Mouse (Mus musculus) hindbrain, embryonic 16.5 days (tissue): ENCODE data around the gene Thada. TPM values are rescaled to one million over a fixed set of nuclear protein-coding genes. Genes with fewer than 3 reads are reported as not detected.
"Not testable (repeated sequence)": the region's sequence is repeated elsewhere in the genome, so short reads cannot be mapped to it uniquely, and the experiment has no call there.

Source experiments
- ATAC-seq: fragments of 200-750 bp; cut with Nextera tagmentation; 2 replicates; pipeline ENCODE4 v1.8.0; 2017; ENCODE audit warnings: moderate TSS enrichment, moderate library complexity
- H3K27ac ChIP-seq: fragments of 300-500 bp; sonication (generic); 2 replicates; pipeline ENCODE4 v1.5.1; 2014; ENCODE audit warnings: low read depth, mild to moderate bottlenecking, control low read depth, low read length, moderate library complexity
- H3K27me3 ChIP-seq: fragments of 300-500 bp; sonication (generic); replicated peaks from 2 replicates; pipeline ENCODE4 v1.6.1; 2014; ENCODE audit warnings: low read length; ENCODE audit not compliant: control insufficient read depth, insufficient read depth
- H3K36me3 ChIP-seq: fragments of 300-500 bp; sonication (generic); 2 replicates; pipeline ENCODE4 v1.6.1; 2014; ENCODE audit warnings: mild to moderate bottlenecking, low read length, moderate library complexity, mixed read lengths; ENCODE audit not compliant: control insufficient read depth, insufficient read depth
- H3K4me1 ChIP-seq: fragments of 300-500 bp; sonication (generic); 2 replicates; pipeline ENCODE4 v1.6.1; 2014; ENCODE audit warnings: low read depth, low read length; ENCODE audit not compliant: control insufficient read depth, insufficient read depth
- H3K4me2 ChIP-seq: fragments of 300-500 bp; sonication (generic); 2 replicates; pipeline ENCODE4 v1.6.1; 2014; ENCODE audit warnings: mild to moderate bottlenecking, low read length, control low read depth, moderate library complexity
- H3K4me3 ChIP-seq: fragments of 300-500 bp; sonication (generic); 2 replicates; pipeline ENCODE4 v1.5.1; 2014; ENCODE audit warnings: mild to moderate bottlenecking, low read length, control low read depth, moderate library complexity
- H3K9ac ChIP-seq: fragments of 300-500 bp; sonication (generic); 2 replicates; pipeline ENCODE4 v1.6.1; 2014; ENCODE audit warnings: low read depth, mild to moderate bottlenecking, control low read depth, low read length, moderate library complexity
- H3K9me3 ChIP-seq: fragments of 300-500 bp; sonication (generic); 2 replicates; pipeline ENCODE4 v1.6.1; 2014; ENCODE audit warnings: mild to moderate bottlenecking, low read length, moderate library complexity; ENCODE audit not compliant: control insufficient read depth
- WGBS: fragments of 180-500 bp; shearing (Covaris S2); extraction: QIAGEN DNeasy Blood & Tissue Kit; methylation state at CpG from one replicate; pipeline ENCODE4 v1.1.7; 2014; 5-methylcytosine and 5-hydroxymethylcytosine counted together
- polyA plus RNA-seq: library from polyadenylated mRNA; unstranded; fragments of >200 nt; fragmentation: Nextera tagmentation; extraction: Ambion mirVana; gene quantifications from 2 replicates; pipeline ENCODE4 v1.2.1, GENCODE M21; 2015

Gene Thada
- polyA plus RNA-seq, 1 experiment from 2014 or later = 5.1 TPM

GRCm38 (mm10) chr17:84239679-84240292 is 226.2 kb downstream of the Thada start:
- no peak overlapping the region for H3K4me2 ChIP-seq
- H3K4me3 ChIP-seq = no peak overlapping the region
- H3K27me3 ChIP-seq = no peaks in the 10 kb centered on the region
- 89% methylated on average over 2 of the region's 2 CpGs for WGBS
- H3K9me3 ChIP-seq = no peaks in the 10 kb centered on the region
- H3K4me1 ChIP-seq = no peaks in the 10 kb centered on the region
- no peak for ATAC-seq
- no peak overlapping the region for H3K9ac ChIP-seq
- no peak overlapping the region for H3K27ac ChIP-seq
- no peaks in the 10 kb centered on the region for H3K36me3 ChIP-seq

GRCm38 (mm10) chr17:84238174-84238573 is 227.8 kb downstream of the Thada start:
- no peak overlapping the region for H3K4me3 ChIP-seq
- no peak overlapping the region for H3K9ac ChIP-seq
- H3K9me3 ChIP-seq = no peaks in the 10 kb centered on the region
- no peak overlapping the region for H3K4me2 ChIP-seq
- no peaks in the 10 kb centered on the region for H3K27me3 ChIP-seq
- H3K4me1 ChIP-seq = no peaks in the 10 kb centered on the region
- no peak overlapping the region for H3K27ac ChIP-seq
- ATAC-seq = no peak
- WGBS = 94% methylated on average over 1 of the region's 1 CpGs
- no peaks in the 10 kb centered on the region for H3K36me3 ChIP-seq

GRCm38 (mm10) chr17:84236781-84237557 is 229.0 kb downstream of the Thada start:
- no peaks in the 10 kb centered on the region for H3K4me1 ChIP-seq
- H3K4me3 ChIP-seq = no peak overlapping the region
- 88% methylated on average over 7 of the region's 7 CpGs for WGBS
- H3K27me3 ChIP-seq = no peaks in the 10 kb centered on the region
- no peak for ATAC-seq
- no peaks in the 10 kb centered on the region for H3K9me3 ChIP-seq
- H3K27ac ChIP-seq = no peak overlapping the region
- H3K36me3 ChIP-seq = no peaks in the 10 kb centered on the region
- no peak overlapping the region for H3K9ac ChIP-seq
- H3K4me2 ChIP-seq = no peak overlapping the region

- H3K27me3 ChIP-seq = no peaks in the 10 kb centered on the region
- no peak for ATAC-seq
- H3K4me1 ChIP-seq = no peaks in the 10 kb centered on the region
- no peaks in the 10 kb centered on the region for H3K36me3 ChIP-seq
- H3K4me3 ChIP-seq = no peak overlapping the region
- H3K9me3 ChIP-seq = no peaks in the 10 kb centered on the region
- no peak overlapping the region for H3K27ac ChIP-seq
- no peak overlapping the region for H3K9ac ChIP-seq
- H3K4me2 ChIP-seq = no peak overlapping the region
- 89% methylated on average over 4 of the region's 4 CpGs for WGBS
Measured at GRCm38 (mm10) chr17:84235399-84235928, 230.5 kb downstream of the Thada start.

GRCm38 (mm10) chr17:84234785-84235184 is 231.2 kb downstream of the Thada start:
- H3K4me2 ChIP-seq, H3K36me3 ChIP-seq, H3K27me3 ChIP-seq, H3K9ac ChIP-seq, H3K9me3 ChIP-seq, H3K4me3 ChIP-seq, ATAC-seq, H3K4me1 ChIP-seq, H3K27ac ChIP-seq: not testable (repeated sequence)
- no CpG with 5 or more reads among the region's 4 CpGs for WGBS

- no peak overlapping the region for H3K9ac ChIP-seq
- H3K9me3 ChIP-seq = no peaks in the 10 kb centered on the region
- no peak overlapping the region for H3K27ac ChIP-seq
- peaks cover under 1% of the 10 kb centered on the region; the same call in 1 of the 2 replicates for H3K36me3 ChIP-seq
- no peaks in the 10 kb centered on the region for H3K4me1 ChIP-seq
- ATAC-seq = no peak
- H3K4me3 ChIP-seq = no peak overlapping the region
- H3K27me3 ChIP-seq = no peaks in the 10 kb centered on the region
- WGBS = 95% methylated on average over 2 of the region's 2 CpGs
- no peak overlapping the region for H3K4me2 ChIP-seq
Measured at GRCm38 (mm10) chr17:84233758-84234157, 232.2 kb downstream of the Thada start.

- Histone ChIP-seq H3K27ac (no peak overlapping the region), H3K27me3 (no peaks in the 10 kb centered on the region), H3K36me3 (peaks cover 2% of the 10 kb centered on the region; the same call in 1 of the 2 replicates), H3K4me1 (no peaks in the 10 kb centered on the region), H3K9ac (no peak overlapping the region), H3K9me3 (no peaks in the 10 kb centered on the region), H3K4me2 (no peak overlapping the region), H3K4me3 (no peak overlapping the region)
- ATAC-seq = no peak
- 84% methylated on average over 2 of the region's 2 CpGs for WGBS
Measured at GRCm38 (mm10) chr17:84231361-84231760, 234.6 kb downstream of the Thada start.

GRCm38 (mm10) chr17:84228223-84228622 is 237.8 kb downstream of the Thada start:
- Histone ChIP-seq H3K27ac (no peak overlapping the region), H3K4me1 (no peaks in the 10 kb centered on the region), H3K27me3 (no peaks in the 10 kb centered on the region), H3K9ac (no peak overlapping the region), H3K4me3 (no peak overlapping the region), H3K36me3 (peaks cover 4% of the 10 kb centered on the region; the same call in 1 of the 2 replicates), H3K4me2 (no peak overlapping the region), H3K9me3 (no peaks in the 10 kb centered on the region)
- ATAC-seq = no peak
- 85% methylated on average over 2 of the region's 2 CpGs for WGBS

GRCm38 (mm10) chr17:84226681-84227080 is 239.3 kb downstream of the Thada start:
- Histone ChIP-seq H3K9me3 (no peaks in the 10 kb centered on the region), H3K4me1 (no peaks in the 10 kb centered on the region), H3K9ac (no peak overlapping the region), H3K4me2 (no peak overlapping the region), H3K4me3 (no peak overlapping the region), H3K36me3 (peaks cover 4% of the 10 kb centered on the region; the same call in 1 of the 2 replicates), H3K27ac (no peak overlapping the region), H3K27me3 (no peaks in the 10 kb centered on the region)
- 83% methylated on average over 6 of the region's 6 CpGs for WGBS
- ATAC-seq = no peak
